Mouse (Mus musculus) embryo, embryonic 11 days (tissue): ENCODE measurements around the gene Ubqln1.
A peak's percentile ranks its signal among the peaks of the same experiment; 100 is the strongest.
"Not testable (repeated sequence)": the region's sequence is repeated elsewhere in the genome, so short reads cannot be mapped to it uniquely, and the experiment has no call there.

ENCODE experiments used
- DNase-seq: peaks from one replicate; pipeline ENCODE4 v3.0.0-alpha.2; 2015

Ubqln1 gene

GRCm38 (mm10) chr13:58149629-58150028 is 65.8 kb downstream of the Ubqln1 start:
- no peak for DNase-seq

GRCm38 (mm10) chr13:58149033-58149558 is 66.4 kb downstream of the Ubqln1 start:
- peak; percentile 54 for DNase-seq

- DNase-seq = peak; percentile 89
Observed at GRCm38 (mm10) chr13:58148256-58148831, 67.1 kb downstream of the Ubqln1 start.

- DNase-seq = no peak
Observed at GRCm38 (mm10) chr13:58147760-58148159, 67.7 kb downstream of the Ubqln1 start.

GRCm38 (mm10) chr13:58146603-58147002 is 68.8 kb downstream of the Ubqln1 start:
- DNase-seq = not testable (repeated sequence)

- no peak for DNase-seq
Observed at GRCm38 (mm10) chr13:58131692-58132091, 83.8 kb downstream of the Ubqln1 start.

GRCm38 (mm10) chr13:58129687-58130246 is 85.7 kb downstream of the Ubqln1 start:
- no peak for DNase-seq

- peak; percentile 98 for DNase-seq
Observed at GRCm38 (mm10) chr13:58128768-58129671, 86.4 kb downstream of the Ubqln1 start.

- DNase-seq = peak; percentile 98
Observed at GRCm38 (mm10) chr13:58128396-58128767, 87.1 kb downstream of the Ubqln1 start, which contains the start of gene Hnrnpa0. Gene Hnrnpa0, minus strand, starts transcription at chr13:58128556.

GRCm38 (mm10) chr13:58127766-58128361 is 87.6 kb downstream of the Ubqln1 start:
- DNase-seq = peak; percentile 62

- DNase-seq = no peak
Observed at GRCm38 (mm10) chr13:58126862-58127765, 88.3 kb downstream of the Ubqln1 start.
